Mouse (Mus musculus): Measurements from ENCODE around the gene Gm37240.
A peak's percentile ranks its signal among the peaks of the same experiment; 100 is the strongest.

Gm37240 gene

DNA sequence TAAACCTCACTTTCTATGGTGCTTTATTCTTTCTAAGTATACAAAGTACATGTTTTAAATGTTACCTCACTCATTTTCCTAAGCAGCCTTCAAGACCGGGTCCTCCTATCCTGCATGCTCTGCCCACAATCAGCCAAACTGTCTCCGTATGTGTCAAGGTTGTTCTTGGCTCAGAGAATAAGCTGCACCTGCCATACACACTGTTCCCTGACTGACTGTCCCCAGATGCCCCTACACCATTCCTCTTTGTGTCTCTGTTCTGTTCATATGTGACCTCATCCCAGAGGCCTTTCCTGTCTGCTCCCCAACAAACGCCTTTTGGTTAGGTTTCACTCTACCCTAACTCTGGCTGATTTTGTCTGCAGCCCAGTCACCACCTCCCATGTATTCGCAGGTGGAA lies 60.0 kb downstream of the Gm37240 start:
- peak; percentile 23 to 34 for DNase-seq (ENCODE audit: low spot score in 2 of 2)

DNA sequence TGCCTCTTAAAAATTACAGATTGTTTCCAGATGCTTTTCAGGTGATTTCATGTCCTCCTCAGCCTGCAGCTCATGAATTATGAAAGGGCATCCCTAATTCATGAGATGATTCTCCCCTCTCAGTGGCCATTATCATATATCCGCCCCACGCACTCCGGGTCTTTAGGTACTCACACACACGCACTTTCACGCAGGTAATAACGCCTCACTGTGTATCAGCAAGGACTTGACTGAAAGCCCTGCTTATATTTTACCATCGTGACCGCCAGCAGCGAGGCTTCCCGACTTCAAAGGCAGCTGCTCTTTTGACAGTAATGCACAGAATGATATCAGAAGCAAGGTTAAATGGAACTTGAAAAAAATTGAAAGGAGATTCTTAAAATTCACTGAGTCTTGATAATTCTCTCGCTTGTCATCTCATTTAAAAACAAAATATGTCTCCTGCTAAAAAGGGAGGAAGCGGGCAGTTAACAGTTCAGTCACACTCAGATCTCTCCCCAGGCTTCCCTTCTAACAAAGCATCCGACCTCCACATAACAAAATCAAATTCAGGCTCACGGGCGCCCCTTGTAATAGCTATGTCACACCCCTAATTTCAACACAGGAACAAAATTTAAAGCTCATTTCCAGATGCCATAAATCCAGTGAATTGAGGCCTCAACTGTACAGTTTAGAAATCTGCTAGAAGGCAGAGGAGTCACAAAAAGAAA lies 66.3 kb downstream of the Gm37240 start:
- no peak for DNase-seq (ENCODE audit: low spot score in 2 of 2)

DNA sequence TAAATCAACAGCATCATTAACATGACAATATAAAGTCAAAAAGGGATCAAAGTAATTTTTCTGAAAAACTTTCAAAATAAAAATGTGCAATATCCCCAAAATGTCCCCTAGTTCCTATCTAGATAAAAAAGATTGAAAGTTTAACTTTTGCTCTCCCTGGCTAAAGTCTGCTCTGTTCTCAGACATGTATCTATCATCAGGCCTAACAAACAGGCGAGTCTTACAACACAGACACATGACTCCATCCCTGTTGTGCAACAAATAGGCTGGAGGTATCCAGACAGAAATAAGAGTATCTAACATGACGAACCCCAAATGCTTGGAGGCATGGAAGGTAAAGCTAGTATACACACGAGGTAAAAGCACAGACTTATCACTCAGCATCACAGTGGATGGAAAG lies 68.0 kb downstream of the Gm37240 start:
- DNase-seq (ENCODE audit: low spot score in 2 of 2) = no peak

DNA sequence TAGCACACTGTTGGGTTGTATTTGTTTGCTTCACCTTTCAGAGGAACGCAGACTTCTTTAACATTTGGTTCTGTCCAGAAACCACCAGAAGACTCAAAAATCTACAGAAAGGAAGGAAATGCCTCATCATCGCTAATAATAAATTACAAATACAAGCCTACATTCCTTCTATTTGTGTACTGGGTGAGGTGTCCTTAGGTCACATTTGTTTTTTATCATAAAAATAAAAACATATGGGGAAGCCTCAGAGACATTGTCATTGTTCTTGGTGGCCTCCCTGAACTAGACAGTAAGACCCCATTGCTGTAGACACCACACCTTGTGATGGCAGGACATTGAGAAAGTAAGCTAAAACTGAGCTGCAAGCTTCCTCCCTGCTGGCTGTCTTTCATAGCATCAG lies 70.1 kb downstream of the Gm37240 start, which contains the start of gene Fam160a1:
Gene Fam160a1 (minus strand): TSS at position 101 of the 400 bp plus-strand sequence.
- no peak for DNase-seq (ENCODE audit: low spot score in 2 of 2)

DNA sequence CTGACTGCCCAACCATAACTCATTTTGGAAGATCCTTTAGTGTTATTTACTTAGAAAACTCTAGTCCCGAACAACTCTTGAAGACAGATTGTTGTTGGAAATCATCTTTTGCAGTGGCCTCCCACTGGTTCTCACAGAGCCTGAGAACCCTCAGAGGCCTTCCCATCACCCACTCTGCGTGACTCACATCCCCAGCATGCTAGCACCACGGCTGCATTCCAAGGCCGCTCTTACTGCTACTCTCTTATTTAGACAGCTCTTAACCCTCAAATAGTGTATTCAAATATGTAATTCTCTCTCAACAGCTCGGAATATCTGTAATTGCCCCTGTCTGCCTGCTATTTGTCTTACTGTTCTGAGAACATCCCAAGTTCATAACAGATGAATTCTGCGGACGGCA lies 73.1 kb downstream of the Gm37240 start:
- no peak for DNase-seq (ENCODE audit: low spot score in 2 of 2)

DNA sequence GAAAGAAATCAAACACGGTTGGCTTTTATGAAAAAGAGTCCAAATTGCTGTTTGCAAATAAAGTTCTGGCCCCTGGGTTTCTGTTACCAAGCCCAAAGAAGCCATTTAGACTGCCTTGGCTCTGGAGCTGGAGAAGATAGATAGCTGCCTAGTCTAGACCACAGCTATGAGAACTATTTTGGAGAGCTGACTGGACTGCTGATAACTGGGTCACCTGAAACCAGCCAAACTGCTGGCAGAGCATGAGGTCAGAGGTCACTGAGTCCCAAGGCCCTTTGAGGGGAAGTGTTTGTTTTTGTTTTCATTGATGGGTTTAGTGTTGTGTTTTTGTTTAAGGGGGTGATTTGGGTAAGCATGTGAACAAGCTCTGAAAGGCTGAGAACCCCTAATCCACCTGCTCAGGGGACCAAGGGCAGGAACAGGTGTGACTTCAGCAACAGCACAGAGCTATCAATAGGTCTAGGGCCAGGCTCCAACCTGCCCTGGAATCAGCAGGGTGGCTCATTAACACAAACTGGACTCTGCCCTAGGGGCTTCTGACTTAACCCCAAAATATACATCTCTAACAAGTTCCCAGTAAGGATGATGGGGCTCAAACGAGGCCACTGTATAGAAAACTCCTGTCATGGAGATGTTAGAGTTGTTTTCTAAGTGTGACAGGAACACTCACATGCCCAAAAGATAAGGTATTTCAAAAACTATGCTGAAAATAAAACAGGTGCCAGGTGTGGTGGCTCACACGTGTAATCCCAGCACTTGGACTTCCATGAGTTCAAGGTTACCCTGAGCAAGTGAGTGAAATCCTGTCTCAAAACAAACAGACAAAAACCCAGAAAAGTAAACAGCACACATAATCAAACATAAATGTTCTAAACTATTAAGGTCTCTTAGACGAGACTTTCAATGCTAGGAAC lies 74.0 kb downstream of the Gm37240 start:
- peak in 1 of 2 experiments; percentile 13 for DNase-seq (ENCODE audit: low spot score in 2 of 2)

DNA sequence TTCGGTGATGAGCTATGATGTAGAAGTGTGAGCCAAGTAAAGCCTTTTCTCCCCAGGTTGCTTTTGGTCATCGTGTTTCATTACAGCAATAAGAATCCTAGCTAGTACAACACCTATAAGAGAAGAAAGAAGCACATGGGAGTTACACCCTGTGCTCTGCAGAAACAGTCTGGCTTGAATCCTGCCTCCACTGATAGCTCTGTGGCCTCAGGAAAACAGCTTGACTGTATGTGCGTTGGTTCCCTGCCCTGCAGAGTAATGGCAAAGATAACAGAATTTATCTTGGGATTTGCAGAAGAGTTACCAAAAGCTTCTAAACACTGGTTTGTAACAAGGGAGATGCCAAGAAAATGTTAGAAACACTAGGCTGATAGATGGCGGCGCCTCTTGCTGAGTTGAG lies 75.3 kb downstream of the Gm37240 start:
- no peak for DNase-seq (ENCODE audit: low spot score in 2 of 2)

DNA sequence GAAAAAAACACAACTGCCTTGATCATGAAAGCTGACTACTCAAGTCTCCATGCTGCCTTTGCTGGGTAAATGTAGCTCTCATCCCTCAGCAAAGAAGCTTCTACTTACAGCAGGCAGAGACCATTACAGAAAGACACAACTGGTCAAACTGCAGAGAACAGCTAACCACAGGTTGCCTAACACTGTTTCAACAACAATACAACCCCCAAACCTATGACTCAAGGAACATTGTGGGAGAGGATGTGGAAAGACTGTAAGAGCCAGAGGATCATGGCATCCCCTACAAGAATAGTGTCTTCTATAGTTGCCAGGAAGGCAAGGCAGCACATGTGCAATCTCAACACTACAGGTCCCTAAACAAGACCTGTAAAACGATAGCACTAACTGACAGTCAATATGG lies 94.2 kb downstream of the Gm37240 start:
- DNase-seq (ENCODE audit: low spot score in 2 of 2) = no peak

DNA sequence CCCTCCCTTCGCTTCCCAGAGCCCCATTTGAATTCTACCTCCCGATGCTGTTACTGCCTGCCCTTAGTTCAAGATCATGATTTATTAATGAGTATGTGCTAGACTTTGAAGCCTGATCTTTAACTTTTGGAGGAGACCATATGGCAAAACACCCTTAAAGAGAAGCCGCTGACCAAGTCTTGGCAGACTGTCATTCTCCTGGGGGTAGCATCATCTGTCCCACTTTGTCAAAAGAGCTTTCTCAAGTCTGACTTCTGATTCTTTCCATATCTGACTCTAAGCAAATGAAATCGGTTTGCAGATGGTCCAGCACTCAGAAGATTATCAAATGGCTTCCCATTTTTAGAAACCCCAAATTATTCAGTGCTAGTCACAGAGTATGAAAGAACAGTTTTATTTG lies 97.6 kb downstream of the Gm37240 start:
- DNase-seq (ENCODE audit: low spot score in 2 of 2) = no peak

DNA sequence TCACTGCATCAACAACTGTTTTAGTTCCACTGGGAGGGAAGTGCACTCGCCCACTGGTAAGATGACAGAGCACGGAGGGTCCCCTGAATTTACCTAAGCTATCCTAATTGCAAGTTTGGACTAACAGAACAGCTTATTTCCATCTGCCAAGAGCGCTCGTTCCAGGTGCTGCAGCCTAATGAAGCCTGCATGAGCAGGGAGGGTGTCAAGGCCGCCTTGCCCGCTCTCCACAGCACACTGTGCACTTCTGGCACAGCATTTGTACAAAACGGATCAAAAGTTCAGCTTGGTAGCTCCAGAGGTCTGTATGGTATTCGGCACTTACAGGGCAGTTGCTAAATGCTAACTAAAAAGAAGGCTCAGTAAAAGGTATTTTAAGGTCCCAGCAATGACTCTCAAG lies 100.8 kb downstream of the Gm37240 start:
- DNase-seq (ENCODE audit: low spot score in 2 of 2) = no peak

DNA sequence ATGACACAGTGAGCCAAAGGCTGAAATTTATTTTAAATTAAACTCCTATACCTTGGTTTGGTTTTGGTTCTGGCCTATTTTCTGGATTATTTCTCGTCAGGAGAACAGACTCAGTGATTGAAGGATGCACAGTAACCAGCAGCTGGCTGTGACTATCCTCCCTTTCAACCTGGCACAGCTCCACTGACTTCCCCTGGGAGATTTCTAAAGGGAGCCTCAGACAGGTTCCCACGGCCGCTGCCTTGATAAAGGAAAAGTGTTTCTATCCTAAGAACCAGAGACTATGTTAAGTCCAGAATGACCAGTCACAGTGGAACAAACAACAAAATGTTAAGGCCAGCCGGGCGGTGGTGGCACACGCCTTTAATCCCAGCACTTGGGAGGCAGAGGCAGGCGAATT lies 106.4 kb downstream of the Gm37240 start:
- peak; percentile 36 for DNase-seq (ENCODE audit: low spot score in 2 of 2)

DNA sequence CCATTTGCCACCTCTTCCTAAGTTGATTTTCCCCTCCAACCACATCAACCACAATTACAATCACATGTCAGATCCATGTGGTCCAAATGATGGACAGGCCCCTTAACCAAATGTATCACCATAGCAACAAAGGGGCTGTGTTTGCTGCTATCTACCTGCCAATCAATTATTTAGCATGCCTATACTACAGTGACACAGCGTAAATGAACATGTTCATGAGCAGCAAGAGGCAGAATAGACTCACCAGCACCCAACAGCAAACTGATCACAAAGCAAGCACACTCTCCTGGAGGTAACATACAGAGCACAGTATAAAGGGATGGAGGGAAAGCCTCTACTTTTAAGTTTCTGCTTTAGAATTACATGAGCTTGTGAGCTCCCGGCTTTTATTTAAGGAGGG lies 107.0 kb downstream of the Gm37240 start:
- DNase-seq (ENCODE audit: low spot score in 2 of 2) = no peak

DNA sequence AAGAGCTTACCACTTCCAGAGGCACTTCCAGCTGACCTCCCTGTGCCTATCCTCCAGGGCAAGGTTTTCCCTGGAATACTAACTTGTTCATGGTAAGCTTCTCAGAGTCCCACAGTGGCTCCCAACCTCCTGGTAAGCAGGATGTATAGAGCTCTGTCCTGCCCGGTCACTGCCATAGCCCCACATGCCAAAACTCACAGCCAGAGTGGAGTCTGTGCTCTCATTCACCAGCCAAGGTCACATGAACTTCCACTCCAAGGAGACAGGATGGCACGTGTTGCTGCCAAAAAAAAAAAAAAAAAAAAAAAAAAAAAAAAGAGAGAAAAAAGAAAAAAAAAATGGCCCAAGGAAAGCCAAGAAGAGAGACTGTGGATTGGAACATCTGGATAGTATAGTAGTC lies 109.5 kb downstream of the Gm37240 start:
- DNase-seq (ENCODE audit: low spot score in 2 of 2) = peak in 1 of 2 experiments; percentile 9

DNA sequence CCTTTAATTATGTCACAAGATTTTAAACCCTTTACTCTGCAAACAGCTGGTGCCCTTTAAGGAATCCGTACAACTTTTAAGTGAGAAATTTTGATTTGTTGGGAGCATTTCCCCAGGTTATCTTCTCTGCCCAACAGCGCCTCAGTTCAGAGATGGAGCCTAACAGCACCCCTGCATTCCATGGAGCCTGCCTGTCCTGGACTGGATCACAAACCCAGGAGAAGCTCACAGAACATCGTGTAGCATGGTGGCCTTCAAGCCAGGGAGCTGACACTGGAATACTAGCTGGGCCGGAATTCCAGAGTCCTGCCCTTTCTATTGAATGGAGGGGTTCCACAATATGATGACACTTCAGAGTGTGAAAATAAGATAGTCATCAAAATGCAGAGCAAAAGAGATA lies 110.0 kb downstream of the Gm37240 start:
- DNase-seq (ENCODE audit: low spot score in 2 of 2) = no peak

DNA sequence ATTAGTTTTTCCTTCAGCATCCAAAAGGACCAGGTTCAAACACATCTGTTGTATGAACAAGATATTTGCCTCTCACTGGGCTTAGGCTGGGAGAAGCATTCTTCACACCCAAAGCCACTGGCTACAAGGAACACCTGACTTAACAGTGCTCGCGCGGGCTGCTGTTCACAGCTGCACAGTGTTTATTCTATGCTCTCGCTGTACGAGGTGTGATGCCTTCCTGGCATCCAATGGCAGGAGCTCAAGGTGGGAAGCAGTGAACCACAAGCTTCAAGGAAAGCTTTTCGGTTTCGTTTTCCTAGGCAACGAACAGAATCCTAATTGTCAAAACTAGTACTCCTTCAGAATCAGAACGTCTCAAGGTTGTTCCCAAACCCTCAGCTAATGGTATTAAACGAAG lies 110.6 kb downstream of the Gm37240 start:
- DNase-seq (ENCODE audit: low spot score in 2 of 2) = no peak

DNA sequence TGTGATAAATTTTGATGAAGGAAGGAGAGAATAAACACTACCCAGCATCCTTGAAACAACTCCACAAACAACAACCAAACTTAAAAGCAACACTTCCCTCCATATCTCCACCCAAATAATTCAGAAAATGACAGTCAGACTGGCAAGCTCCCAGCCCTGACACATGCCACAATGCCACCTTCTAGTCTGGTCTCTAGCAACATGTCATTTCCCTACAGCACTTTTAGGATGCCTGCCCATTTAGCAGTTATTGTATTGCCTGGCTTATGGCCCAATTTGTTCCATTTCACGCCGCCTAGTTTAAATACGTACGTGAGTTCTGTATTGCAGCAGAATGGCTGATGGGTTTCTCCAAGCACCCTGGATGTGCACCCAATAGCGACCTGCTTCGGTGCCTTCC lies 111.2 kb downstream of the Gm37240 start:
- no peak for DNase-seq (ENCODE audit: low spot score in 2 of 2)

DNA sequence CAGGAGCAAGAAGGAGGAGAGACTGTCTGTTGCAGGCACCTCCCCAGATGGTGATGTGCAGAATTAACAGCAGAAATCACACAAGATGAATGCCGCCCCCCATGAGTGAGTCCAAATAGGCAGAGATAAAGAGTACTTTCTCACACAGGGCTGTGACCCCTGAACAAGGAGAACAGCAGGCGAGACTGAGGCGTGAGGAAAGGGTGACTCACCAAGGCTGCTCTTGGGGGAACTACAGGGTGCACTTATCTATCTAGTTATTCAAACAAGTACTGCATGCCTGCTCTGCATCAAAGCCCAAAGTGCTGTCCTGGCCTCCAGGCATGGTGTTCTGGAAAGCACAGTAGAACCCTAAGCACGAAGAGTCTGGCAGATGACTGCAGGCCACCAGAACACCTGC lies 113.4 kb downstream of the Gm37240 start:
- peak; percentile 22 to 26 for DNase-seq (ENCODE audit: low spot score in 2 of 2)

DNA sequence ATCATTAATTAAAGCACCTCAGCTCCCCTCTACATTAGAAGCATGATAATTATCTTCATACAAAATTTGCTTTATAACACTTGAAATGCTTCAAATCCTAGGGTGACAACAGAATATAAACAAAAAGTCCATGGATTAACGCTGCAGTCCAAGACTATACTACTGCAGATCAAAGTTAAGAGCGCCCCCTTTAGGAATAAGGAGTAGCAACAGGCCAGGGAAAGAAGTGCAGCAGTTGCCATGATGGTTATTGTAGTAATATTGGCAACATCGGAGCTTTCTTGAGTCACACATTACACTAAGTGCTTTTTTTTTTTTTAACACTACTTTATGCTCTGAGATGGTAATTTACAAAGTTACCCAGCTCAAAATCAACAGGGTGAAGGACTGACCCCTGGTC lies 113.9 kb downstream of the Gm37240 start:
- DNase-seq (ENCODE audit: low spot score in 2 of 2) = no peak

DNA sequence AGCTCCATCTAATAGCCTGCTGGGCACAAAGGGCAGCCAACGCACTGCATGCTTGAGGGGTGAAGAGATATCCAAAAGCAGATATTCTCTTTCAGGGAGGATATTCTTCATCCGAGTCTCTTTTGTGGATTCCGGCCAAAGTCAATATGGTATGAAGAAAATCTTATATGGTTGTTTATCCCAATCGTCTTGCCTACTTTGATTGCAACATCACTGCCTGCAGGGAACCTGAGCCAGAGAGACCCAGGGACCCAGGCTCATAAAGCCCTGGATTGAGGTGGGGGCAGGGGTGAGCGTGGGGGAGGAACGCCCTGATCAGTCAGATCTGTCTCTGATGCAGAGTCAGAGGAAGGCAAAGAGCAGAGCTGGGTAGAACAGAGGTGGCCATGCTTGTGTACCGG lies 122.4 kb downstream of the Gm37240 start:
- no peak for DNase-seq (ENCODE audit: low spot score in 2 of 2)

DNA sequence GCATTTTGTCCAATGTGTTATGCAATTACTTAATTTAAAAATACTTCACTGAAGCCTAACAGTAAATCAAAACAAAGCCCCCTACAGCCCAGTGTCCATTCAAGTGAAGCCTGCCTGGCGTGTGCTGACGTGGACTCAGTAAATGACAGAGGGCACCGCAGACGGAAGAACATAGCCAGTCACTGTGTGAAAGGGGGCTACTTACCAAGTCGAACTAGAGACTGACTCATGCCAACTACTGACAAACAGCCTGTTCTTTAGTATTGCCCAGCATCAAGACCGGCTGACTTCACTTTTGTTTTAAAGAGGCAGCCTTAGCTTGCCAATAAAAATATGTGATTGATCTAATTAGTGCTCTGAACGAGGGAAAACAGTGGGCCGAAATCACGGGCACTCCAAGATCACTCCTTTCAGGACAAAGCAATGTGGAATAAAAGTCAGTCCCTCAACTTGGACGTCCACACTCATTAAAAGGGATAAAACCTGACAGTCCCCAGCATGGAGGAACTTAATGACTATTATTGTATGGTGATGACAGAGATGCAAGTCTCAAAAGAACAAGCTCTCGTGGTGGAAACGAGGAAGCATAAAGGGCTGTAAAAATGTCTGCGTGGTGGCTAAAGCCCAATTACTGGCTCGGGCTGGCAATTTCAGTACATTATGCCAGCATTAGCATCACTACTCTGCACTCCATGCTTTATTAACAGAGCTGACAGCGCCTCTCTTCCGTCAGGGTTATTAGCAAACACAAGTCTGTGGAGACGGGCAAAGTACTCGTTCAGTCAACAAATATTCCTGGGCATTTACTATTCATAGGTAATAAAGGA lies 123.1 kb downstream of the Gm37240 start:
- DNase-seq (ENCODE audit: low spot score in 2 of 2) = no peak

DNA sequence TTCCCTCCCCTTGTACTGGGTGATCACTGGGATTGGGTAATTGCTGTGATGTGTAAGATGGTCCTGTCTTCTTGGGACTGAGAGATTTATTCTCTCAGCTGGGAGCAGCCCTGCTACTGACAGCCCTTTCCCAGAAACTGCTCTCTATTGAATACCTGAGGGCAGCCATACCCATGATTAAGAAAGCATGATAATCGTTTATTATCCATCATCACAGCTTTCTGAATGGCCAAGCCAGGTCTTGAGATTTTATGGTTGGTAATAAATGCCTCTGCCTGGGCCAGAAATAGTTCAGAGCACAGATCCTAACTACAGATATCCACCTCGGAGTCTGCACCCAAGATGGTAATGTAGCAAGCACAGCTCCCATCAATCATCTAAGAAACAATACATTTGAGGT lies 129.4 kb downstream of the Gm37240 start:
- no peak for DNase-seq (ENCODE audit: low spot score in 2 of 2)

DNA sequence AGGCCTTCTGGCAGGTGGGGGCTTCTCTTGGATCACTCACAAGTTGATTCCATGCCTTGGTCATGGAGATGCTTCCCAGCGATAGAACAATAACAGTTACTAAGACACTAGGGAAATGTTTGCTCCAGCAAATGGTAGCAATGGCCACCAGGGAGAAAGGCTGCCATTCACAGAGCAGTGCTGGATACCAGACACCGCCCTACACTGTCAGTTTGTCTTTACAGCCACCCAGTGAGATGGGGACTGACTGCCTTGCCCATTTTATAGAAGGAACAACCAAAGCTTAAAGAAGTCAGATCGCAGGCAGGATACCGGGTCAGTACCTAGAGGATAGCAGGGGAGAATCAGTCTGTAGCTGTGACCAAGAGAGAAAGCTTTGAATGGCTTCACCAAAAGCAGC lies 129.9 kb downstream of the Gm37240 start:
- DNase-seq (ENCODE audit: low spot score in 2 of 2) = no peak

Measured in heart, adult 9 months (tissue).